Mouse (Mus musculus) megakaryocyte, embryonic 14.5 days (primary cell): ENCODE data around the gene Ly6c2. TPM values are rescaled to one million over a fixed set of nuclear protein-coding genes. Genes with fewer than 3 reads are reported as not detected.
"Not testable (repeated sequence)": the region's sequence is repeated elsewhere in the genome, so short reads cannot be mapped to it uniquely, and the experiment has no call there.

Experiments used
- H3K27me3 ChIP-seq: replicated peaks from 2 replicates; pipeline ENCODE3; 2012; ENCODE audit warnings: inconsistent platforms
- H3K36me3 ChIP-seq: replicated peaks from 2 replicates; pipeline ENCODE3; 2012; ENCODE audit warnings: low read length, inconsistent platforms, mixed read lengths
- H3K4me1 ChIP-seq: 2 replicates; pipeline ENCODE4 v1.6.1; 2012; ENCODE audit warnings: inconsistent platforms
- H3K4me3 ChIP-seq: replicated peaks from 2 replicates; pipeline ENCODE3; 2012; ENCODE audit warnings: moderate library complexity, mild to moderate bottlenecking, inconsistent platforms
- H3K9me3 ChIP-seq: 2 replicates; pipeline ENCODE4 v1.6.1; 2012; ENCODE audit warnings: inconsistent platforms
- FLI1 ChIP-seq: IDR thresholded peaks from 2 replicates; pipeline ENCODE4 v1.6.1; 2012; ENCODE audit warnings: low read length, inconsistent platforms, mixed read lengths
- GATA1 ChIP-seq: IDR thresholded peaks from 3 replicates; pipeline ENCODE4 v1.6.1; 2012; ENCODE audit warnings: mixed read lengths, low read length, inconsistent platforms, borderline replicate concordance
- polyA plus RNA-seq: library from polyadenylated mRNA; stranded (reverse); fragments of >175 nt; gene quantifications from 2 replicates; pipeline ENCODE4 v1.2.3, GENCODE M21; 2012; ENCODE audit warnings: low replicate concordance; ENCODE audit not compliant: insufficient read depth

Gene Ly6c2
- 2.8 TPM in 1 of 2 replicates, not detected in the other for polyA plus RNA-seq

- H3K4me1 ChIP-seq, H3K9me3 ChIP-seq, H3K27me3 ChIP-seq, H3K4me3 ChIP-seq, H3K36me3 ChIP-seq: not testable (repeated sequence)
Measured at GRCm38 (mm10) chr15:75111861-75112630, at the start of gene Ly6c2. TSS of gene Ly6c2 (minus strand) at chr15:75111970.

- Histone ChIP-seq H3K4me1 (no peaks in the 10 kb centered on the region), H3K36me3 (no peaks in the 10 kb centered on the region), H3K4me3 (no peak overlapping the region), H3K27me3 (no peaks in the 10 kb centered on the region), H3K9me3 (peaks cover 8% of the 10 kb centered on the region)
- TF ChIP-seq GATA1 (no peak), FLI1 (no peak)
Measured at GRCm38 (mm10) chr15:75157646-75158045, 45.9 kb upstream of the Ly6c2 start.

GRCm38 (mm10) chr15:75154940-75155339 lies 43.2 kb upstream of the Ly6c2 start, which contains the start of gene Ly6g:
TSS of gene Ly6g (plus strand) at chr15:75155240.
- TF ChIP-seq FLI1 (no peak), GATA1 (no peak)
- H3K4me1 ChIP-seq = no peaks in the 10 kb centered on the region
- no peak within 1 kb of the TSS for H3K4me3 ChIP-seq
- H3K27me3 ChIP-seq = no peaks in the 10 kb centered on the region
- peaks cover 8% of the 10 kb centered on the region; the same call in 1 of the 2 replicates for H3K9me3 ChIP-seq
- no peaks in the 10 kb centered on the region for H3K36me3 ChIP-seq

- TF ChIP-seq FLI1 (no peak), GATA1 (no peak)
- Histone ChIP-seq H3K9me3 (no peaks in the 10 kb centered on the region), H3K4me3 (no peak overlapping the region), H3K27me3 (no peaks in the 10 kb centered on the region), H3K36me3 (no peaks in the 10 kb centered on the region), H3K4me1 (no peaks in the 10 kb centered on the region)
Measured at GRCm38 (mm10) chr15:75153087-75153486, 41.3 kb upstream of the Ly6c2 start.

GRCm38 (mm10) chr15:75143735-75144134 lies 32.0 kb upstream of the Ly6c2 start:
- H3K36me3 ChIP-seq = no peaks in the 10 kb centered on the region
- TF ChIP-seq GATA1 = no peak
- TF ChIP-seq FLI1 = no peak
- no peaks in the 10 kb centered on the region for H3K4me1 ChIP-seq
- H3K27me3 ChIP-seq = no peaks in the 10 kb centered on the region
- no peaks in the 10 kb centered on the region for H3K9me3 ChIP-seq
- no peak overlapping the region for H3K4me3 ChIP-seq

- not testable (repeated sequence) for H3K36me3 ChIP-seq, H3K27me3 ChIP-seq, H3K4me1 ChIP-seq, H3K9me3 ChIP-seq, H3K4me3 ChIP-seq
Measured at GRCm38 (mm10) chr15:75141812-75142360, 30.1 kb upstream of the Ly6c2 start.

- not testable (repeated sequence) for H3K27me3 ChIP-seq, H3K4me1 ChIP-seq, H3K9me3 ChIP-seq, H3K4me3 ChIP-seq, H3K36me3 ChIP-seq
Measured at GRCm38 (mm10) chr15:75137739-75138138, 26.0 kb upstream of the Ly6c2 start.

- not testable (repeated sequence) for H3K36me3 ChIP-seq, H3K4me3 ChIP-seq, H3K4me1 ChIP-seq, H3K27me3 ChIP-seq, H3K9me3 ChIP-seq
Measured at GRCm38 (mm10) chr15:75135090-75135783, 23.5 kb upstream of the Ly6c2 start.

- H3K27me3 ChIP-seq, H3K4me1 ChIP-seq, H3K36me3 ChIP-seq, H3K4me3 ChIP-seq, H3K9me3 ChIP-seq: not testable (repeated sequence)
Measured at GRCm38 (mm10) chr15:75132346-75132745, 20.6 kb upstream of the Ly6c2 start.

- Histone ChIP-seq H3K4me3 (no peak overlapping the region), H3K27me3 (peaks cover 2% of the 10 kb centered on the region), H3K9me3 (no peaks in the 10 kb centered on the region), H3K36me3 (no peaks in the 10 kb centered on the region), H3K4me1 (no peaks in the 10 kb centered on the region)
- TF ChIP-seq GATA1 (no peak), FLI1 (no peak)
Measured at GRCm38 (mm10) chr15:75120066-75120465, 8.3 kb upstream of the Ly6c2 start.

GRCm38 (mm10) chr15:75118742-75119141 lies 7.0 kb upstream of the Ly6c2 start:
- not testable (repeated sequence) for H3K4me1 ChIP-seq, H3K4me3 ChIP-seq, H3K36me3 ChIP-seq, H3K9me3 ChIP-seq, H3K27me3 ChIP-seq

GRCm38 (mm10) chr15:75117481-75117880 lies 5.7 kb upstream of the Ly6c2 start:
- not testable (repeated sequence) for H3K4me3 ChIP-seq, H3K27me3 ChIP-seq, H3K36me3 ChIP-seq, H3K4me1 ChIP-seq, H3K9me3 ChIP-seq
